Mouse (Mus musculus) left cerebral cortex, postnatal 36 days (tissue): ENCODE measurements around the gene Cst3. TPM values are rescaled to one million over a fixed set of nuclear protein-coding genes. Genes with fewer than 3 reads are reported as not detected.

Experiments used
- DNase-seq, 2 experiments: peaks; one replicate each; pipeline ENCODE4 v3.0.0; 2021 to 2022; ENCODE audit warnings: low spot score in 2 of 2, mixed read lengths in 1 of 2
- intact Hi-C: fragments of 180-260 bp; cut with DNase I; formaldehyde crosslinking; loops from one replicate; pipeline ENCODE4 v1.15.1; 2025
- total RNA-seq, 2 experiments: library from RNA; stranded (reverse); gene quantifications; 2 replicates each; pipeline ENCODE4 v1.2.3; 2021

Gene Cst3
- total RNA-seq, result 1,000 to 10,000 TPM; 1,774 to 2,100 TPM

GRCm38 (mm10) chr2:148875335-148875811 lies at the start of gene Cst3:
Gene Cst3 (minus strand): TSS chr2:148875692.
- intact Hi-C loops, result loop anchor here (2.0 kb wide), 2 partner anchors 15 to 23 kb away; no protein-coding TSS in a partner anchor
- peak; percentile 89 to 90 for DNase-seq

GRCm38 (mm10) chr2:148902286-148902685 lies 26.8 kb upstream of the Cst3 start:
- intact Hi-C loops, result loop anchor here (1.0 to 5.0 kb wide), 2 partner anchors 51 to 150 kb away; partner anchors contain the start of gene Cstl1

GRCm38 (mm10) chr2:148900305-148900704 lies 24.8 kb upstream of the Cst3 start:
- intact Hi-C loops, result loop anchor here (5.0 kb wide), 1 partner anchor 148 kb away; the partner anchor contains the start of gene Cstl1

More at GRCm38 (mm10) chr2:148902286-148902685, 26.8 kb upstream of the Cst3 start:
- peak; percentile 44 to 66 for DNase-seq

GRCm38 (mm10) chr2:148896219-148896618 lies 20.7 kb upstream of the Cst3 start:
- no peak for DNase-seq
- intact Hi-C loops, result no loop called here

More at GRCm38 (mm10) chr2:148900305-148900704, 24.8 kb upstream of the Cst3 start:
- no peak for DNase-seq

- DNase-seq, result no peak
- intact Hi-C loops, result no loop called here
Observed at GRCm38 (mm10) chr2:148893107-148893506, 17.6 kb upstream of the Cst3 start.

- DNase-seq, result no peak
- intact Hi-C loops, result loop anchor here (2.0 kb wide), 1 partner anchor 15 kb away; the partner anchor contains the start of gene Cst3
Observed at GRCm38 (mm10) chr2:148890021-148890851, 14.7 kb upstream of the Cst3 start.

GRCm38 (mm10) chr2:148889331-148890010 lies 14.0 kb upstream of the Cst3 start:
- intact Hi-C loops, result loop anchor here (2.0 kb wide), 1 partner anchor 15 kb away; the partner anchor contains the start of gene Cst3

GRCm38 (mm10) chr2:148888872-148889271 lies 13.4 kb upstream of the Cst3 start:
- no peak for DNase-seq
- intact Hi-C loops, result no loop called here

More at GRCm38 (mm10) chr2:148889331-148890010, 14.0 kb upstream of the Cst3 start:
- DNase-seq, result no peak

GRCm38 (mm10) chr2:148884738-148885137 lies 9.2 kb upstream of the Cst3 start:
- no peak for DNase-seq
- intact Hi-C loops, result no loop called here

- no peak for DNase-seq
- intact Hi-C loops, result no loop called here
Observed at GRCm38 (mm10) chr2:148879199-148879598, 3.7 kb upstream of the Cst3 start.

GRCm38 (mm10) chr2:148878641-148879130 lies 3.2 kb upstream of the Cst3 start:
- DNase-seq, result no peak
- intact Hi-C loops, result no loop called here

GRCm38 (mm10) chr2:148877016-148877770 lies 1.7 kb upstream of the Cst3 start:
- intact Hi-C loops, result no loop called here
- DNase-seq, result no peak

- DNase-seq, result no peak
- intact Hi-C loops, result loop anchor here (2.0 kb wide), 2 partner anchors 16 to 22 kb away; no protein-coding TSS in a partner anchor
Observed at GRCm38 (mm10) chr2:148874617-148875334, 716 bp downstream of the Cst3 start.

GRCm38 (mm10) chr2:148874224-148874616 lies 1.3 kb downstream of the Cst3 start:
- DNase-seq, result no peak
- intact Hi-C loops, result loop anchor here (2.0 kb wide), 2 partner anchors 17 to 21 kb away; no protein-coding TSS in a partner anchor

GRCm38 (mm10) chr2:148872860-148873259 lies 2.6 kb downstream of the Cst3 start:
- DNase-seq, result no peak
- intact Hi-C loops, result no loop called here

- no peak for DNase-seq
- intact Hi-C loops, result no loop called here
Observed at GRCm38 (mm10) chr2:148870526-148870925, 5.0 kb downstream of the Cst3 start.

- no peak for DNase-seq
- intact Hi-C loops, result no loop called here
Observed at GRCm38 (mm10) chr2:148868959-148869358, 6.5 kb downstream of the Cst3 start.

GRCm38 (mm10) chr2:148864966-148865365 lies 10.5 kb downstream of the Cst3 start, which contains the start of gene 9230104L09Rik:
Gene 9230104L09Rik (minus strand): TSS chr2:148865038.
- intact Hi-C loops, result no loop called here
- no peak for DNase-seq
